Mouse (Mus musculus) testis, adult 2 months (tissue): ENCODE measurements at regions not wholly inside any gene's neighbourhood (a gene's known extent, or its start where the extent isn't known, plus 50 kb on each side); places are given as distances from the start of the nearest gene placed in this dataset.

Experiments
- CTCF ChIP-seq: fragments of 200-500 bp; IDR thresholded peaks from 2 replicates; pipeline ENCODE4 v1.5.1; 2012; ENCODE audit warnings: low read depth, mild to moderate bottlenecking, inconsistent platforms, low read length, moderate library complexity; ENCODE audit not compliant: control insufficient read depth, insufficient read depth, insufficient replicate concordance
- POLR2A ChIP-seq: fragments of 200-500 bp; IDR thresholded peaks from 2 replicates; pipeline ENCODE4 v1.6.1; 2012; ENCODE audit warnings: low read depth, mild to moderate bottlenecking, inconsistent platforms, low read length, moderate library complexity; ENCODE audit not compliant: control insufficient read depth

GRCm38 (mm10) chrX:99574441-99575103, 103.5 kb upstream of the Pja1 start:
- peak; percentile 23; the same call in 1 of the 2 replicates for TF ChIP-seq CTCF
- no peak for TF ChIP-seq POLR2A
